Mouse (Mus musculus) MEL-GATA-1-ER (cell line): ENCODE data around the gene Moap1.

Experiments
- DNase-seq: peaks from one replicate; pipeline ENCODE4 v3.0.0-alpha.2; 2012; ENCODE audit warnings: low read depth; ENCODE audit errors: extremely low read depth

Moap1 gene

GRCm38 (mm10) chr12:102705906-102706640 is 37.4 kb downstream of the Moap1 start:
- no peak for DNase-seq

- DNase-seq: peak; percentile 74
Observed at GRCm38 (mm10) chr12:102705216-102705871, 38.1 kb downstream of the Moap1 start.

- DNase-seq: no peak
Observed at GRCm38 (mm10) chr12:102704457-102705198, 38.8 kb downstream of the Moap1 start, which contains the start of gene Itpk1. Gene Itpk1 (minus strand): TSS chr12:102704930.

GRCm38 (mm10) chr12:102703921-102704408 is 39.5 kb downstream of the Moap1 start:
- no peak for DNase-seq

GRCm38 (mm10) chr12:102703441-102703840 is 40.0 kb downstream of the Moap1 start:
- DNase-seq: no peak

- no peak for DNase-seq
Observed at GRCm38 (mm10) chr12:102703111-102703412, 40.4 kb downstream of the Moap1 start.

- DNase-seq: no peak
Observed at GRCm38 (mm10) chr12:102702356-102703110, 40.9 kb downstream of the Moap1 start.

- DNase-seq: no peak
Observed at GRCm38 (mm10) chr12:102701691-102702207, 41.7 kb downstream of the Moap1 start.

GRCm38 (mm10) chr12:102700453-102700852 is 43.0 kb downstream of the Moap1 start:
- no peak for DNase-seq

- no peak for DNase-seq
Observed at GRCm38 (mm10) chr12:102699156-102699555, 44.3 kb downstream of the Moap1 start.

GRCm38 (mm10) chr12:102698089-102698684 is 45.3 kb downstream of the Moap1 start:
- no peak for DNase-seq

- no peak for DNase-seq
Observed at GRCm38 (mm10) chr12:102697381-102697780, 46.1 kb downstream of the Moap1 start.

GRCm38 (mm10) chr12:102696635-102697354 is 46.7 kb downstream of the Moap1 start:
- DNase-seq: no peak

- DNase-seq: no peak
Observed at GRCm38 (mm10) chr12:102695369-102696239, 47.9 kb downstream of the Moap1 start.
